Mouse (Mus musculus) hindbrain, embryonic 14.5 days (tissue): ENCODE data around the gene Zkscan5. TPM values are rescaled to one million over a fixed set of nuclear protein-coding genes. Genes with fewer than 3 reads are reported as not detected.

ENCODE experiments used
- ATAC-seq: fragments of 200-750 bp; cut with Nextera tagmentation; 2 replicates; pipeline ENCODE4 v1.8.0; 2017; ENCODE audit warnings: moderate number of reproducible peaks, mild to moderate bottlenecking, moderate TSS enrichment, moderate library complexity; ENCODE audit not compliant: low FRiP score
- DNase-seq: peaks from one replicate; pipeline ENCODE4 v3.0.0-alpha.2; 2015; ENCODE audit warnings: low spot score
- H3K27ac ChIP-seq: fragments of 300-500 bp; sonication (generic); 2 replicates; pipeline ENCODE4 v1.5.1; 2014; ENCODE audit warnings: mild to moderate bottlenecking, moderate library complexity
- H3K27me3 ChIP-seq: fragments of 300-500 bp; sonication (generic); 2 replicates; pipeline ENCODE4 v1.6.1; 2014; ENCODE audit warnings: mild to moderate bottlenecking, low read length, mixed read lengths; ENCODE audit not compliant: control insufficient read depth, insufficient read depth
- H3K36me3 ChIP-seq: fragments of 300-500 bp; sonication (generic); replicated peaks from 2 replicates; pipeline ENCODE4 v1.6.1; 2014; ENCODE audit not compliant: control insufficient read depth, insufficient read depth
- H3K4me1 ChIP-seq: fragments of 300-500 bp; sonication (generic); replicated peaks from 2 replicates; pipeline ENCODE4 v1.6.1; 2014; ENCODE audit warnings: antibody characterized with exemption, low read length, mixed read lengths; ENCODE audit not compliant: control insufficient read depth, insufficient read depth
- H3K4me2 ChIP-seq: fragments of 300-500 bp; sonication (generic); replicated peaks from 2 replicates; pipeline ENCODE4 v1.6.1; 2014; ENCODE audit warnings: mild to moderate bottlenecking, moderate library complexity
- H3K4me3 ChIP-seq: fragments of 300-500 bp; sonication (generic); replicated peaks from 2 replicates; pipeline ENCODE4 v1.5.1; 2014; ENCODE audit warnings: mild to moderate bottlenecking, low read length
- H3K9ac ChIP-seq: fragments of 300-500 bp; sonication (generic); 2 replicates; pipeline ENCODE4 v1.6.1; 2014
- H3K9me3 ChIP-seq: fragments of 300-500 bp; sonication (generic); 2 replicates; pipeline ENCODE4 v1.6.1; 2016; ENCODE audit warnings: low read length; ENCODE audit not compliant: control insufficient read depth
- WGBS: fragments of 180-500 bp; shearing (Covaris S2); extraction: QIAGEN DNeasy Blood & Tissue Kit; methylation state at CpG from one replicate; pipeline ENCODE4 v1.1.7; 2014; 5-methylcytosine and 5-hydroxymethylcytosine counted together
- polyA plus RNA-seq: library from polyadenylated mRNA; unstranded; fragments of >200 nt; fragmentation: Nextera tagmentation; extraction: Ambion mirVana; gene quantifications from 2 replicates; pipeline ENCODE4 v1.2.1, GENCODE M21; 2014

Gene Zkscan5
- polyA plus RNA-seq, 1 experiment from 2014 or later: 12.0 TPM

- H3K4me3 ChIP-seq: peak overlapping the region; percentile 82
- H3K4me2 ChIP-seq: peak overlapping the region; percentile 74
- H3K36me3 ChIP-seq: peaks cover 49% of the 10 kb centered on the region
- 60% methylated on average over 5 of the region's 5 CpGs for WGBS
- no peak overlapping the region for H3K27ac ChIP-seq
- no peaks in the 10 kb centered on the region for H3K9me3 ChIP-seq
- no peaks in the 10 kb centered on the region for H3K27me3 ChIP-seq
- H3K9ac ChIP-seq: peak overlapping the region; percentile 93
- ATAC-seq: no peak
- no peak for DNase-seq
- H3K4me1 ChIP-seq: peaks cover 18% of the 10 kb centered on the region
Measured at GRCm38 (mm10) chr5:145190373-145190772, 14.0 kb upstream of the Zkscan5 start.

- H3K9ac ChIP-seq: peak overlapping the region; percentile 93
- peak; percentile 93 for DNase-seq
- under 1% methylated on average over 41 of the region's 41 CpGs for WGBS
- H3K9me3 ChIP-seq: no peaks in the 10 kb centered on the region
- peaks cover 18% of the 10 kb centered on the region for H3K4me1 ChIP-seq
- H3K27me3 ChIP-seq: no peaks in the 10 kb centered on the region
- H3K27ac ChIP-seq: peak overlapping the region; percentile 88
- peak overlapping the region; percentile 82 for H3K4me3 ChIP-seq
- peak overlapping the region; percentile 74 for H3K4me2 ChIP-seq
- peaks cover 49% of the 10 kb centered on the region for H3K36me3 ChIP-seq
- peak; percentile 90 for ATAC-seq
Measured at GRCm38 (mm10) chr5:145190875-145191798, 13.2 kb upstream of the Zkscan5 start.

GRCm38 (mm10) chr5:145191962-145192361 lies 12.4 kb upstream of the Zkscan5 start, which contains the start of gene Atp5j2:
Gene Atp5j2, minus strand, starts transcription at chr5:145192062.
- peak within 1 kb of the TSS; percentile 93 for H3K9ac ChIP-seq
- peaks cover 18% of the 10 kb centered on the region for H3K4me1 ChIP-seq
- peak within 1 kb of the TSS; percentile 74 for H3K4me2 ChIP-seq
- no peaks in the 10 kb centered on the region for H3K27me3 ChIP-seq
- no peak for ATAC-seq
- 89% methylated on average over 2 of the region's 2 CpGs for WGBS
- no peaks in the 10 kb centered on the region for H3K9me3 ChIP-seq
- peak within 1 kb of the TSS; percentile 82 for H3K4me3 ChIP-seq
- DNase-seq: no peak
- H3K27ac ChIP-seq: peak within 1 kb of the TSS; percentile 88
- peaks cover 47% of the 10 kb centered on the region for H3K36me3 ChIP-seq

- Histone ChIP-seq H3K36me3 (peaks cover 19% of the 10 kb centered on the region), H3K27ac (no peak overlapping the region), H3K9ac (no peak overlapping the region), H3K4me3 (peak overlapping the region; percentile 48; the same call in 1 of the 2 replicates), H3K4me2 (peak overlapping the region; percentile 77), H3K4me1 (peaks cover 17% of the 10 kb centered on the region), H3K27me3 (no peaks in the 10 kb centered on the region), H3K9me3 (no peaks in the 10 kb centered on the region)
- ATAC-seq: no peak
- WGBS: 80% methylated on average over 7 of the region's 7 CpGs
- no peak for DNase-seq
Measured at GRCm38 (mm10) chr5:145200387-145200786, 4.0 kb upstream of the Zkscan5 start.

- Histone ChIP-seq H3K36me3 (peaks cover 9% of the 10 kb centered on the region), H3K4me1 (peaks cover 24% of the 10 kb centered on the region), H3K27me3 (no peaks in the 10 kb centered on the region), H3K27ac (peak within 1 kb of the TSS; percentile 24; the same call in 1 of the 2 replicates), H3K4me2 (peak within 1 kb of the TSS; percentile 77), H3K9ac (peak within 1 kb of the TSS; percentile 72), H3K9me3 (no peaks in the 10 kb centered on the region), H3K4me3 (peak within 1 kb of the TSS; percentile 48)
- WGBS: 2% methylated on average over 37 of the region's 37 CpGs
- peak; percentile 15; the same call in 1 of the 2 replicates for ATAC-seq
- peak; percentile 88 for DNase-seq
Measured at GRCm38 (mm10) chr5:145201321-145201991, 2.9 kb upstream of the Zkscan5 start, which contains the start of gene Zkscan14. Gene Zkscan14, minus strand, starts transcription at chr5:145201868.

GRCm38 (mm10) chr5:145202446-145202845 lies 1.9 kb upstream of the Zkscan5 start:
- H3K27me3 ChIP-seq: no peaks in the 10 kb centered on the region
- 50% methylated on average over 3 of the region's 3 CpGs for WGBS
- no peak for ATAC-seq

GRCm38 (mm10) chr5:145205041-145205440 lies 679 bp downstream of the Zkscan5 start:
- H3K27ac ChIP-seq: no peak overlapping the region
- ATAC-seq: no peak

More at GRCm38 (mm10) chr5:145202446-145202845, 1.9 kb upstream of the Zkscan5 start:
- no peaks in the 10 kb centered on the region for H3K9me3 ChIP-seq
- no peak overlapping the region for H3K4me2 ChIP-seq
- no peak overlapping the region for H3K27ac ChIP-seq
- H3K4me1 ChIP-seq: peaks cover 24% of the 10 kb centered on the region
- no peak for DNase-seq
- H3K36me3 ChIP-seq: peaks cover 3% of the 10 kb centered on the region
- no peak overlapping the region for H3K9ac ChIP-seq
- H3K4me3 ChIP-seq: no peak overlapping the region

GRCm38 (mm10) chr5:145207385-145207784 lies 3.0 kb downstream of the Zkscan5 start:
- H3K36me3 ChIP-seq: peaks cover 37% of the 10 kb centered on the region
- WGBS: 96% methylated on average over 6 of the region's 6 CpGs
- ATAC-seq (no peak), DNase-seq (no peak)
- H3K27me3 ChIP-seq: no peaks in the 10 kb centered on the region
- no peaks in the 10 kb centered on the region for H3K9me3 ChIP-seq
- peaks cover 12% of the 10 kb centered on the region for H3K4me1 ChIP-seq
- no peak overlapping the region for H3K4me3 ChIP-seq
- H3K9ac ChIP-seq: no peak overlapping the region
- no peak overlapping the region for H3K27ac ChIP-seq
- H3K4me2 ChIP-seq: no peak overlapping the region

More at GRCm38 (mm10) chr5:145205041-145205440, 679 bp downstream of the Zkscan5 start:
- WGBS: 24% methylated on average over 9 of the region's 9 CpGs
- Histone ChIP-seq H3K27me3 (no peaks in the 10 kb centered on the region), H3K9me3 (no peaks in the 10 kb centered on the region), H3K4me2 (peak overlapping the region; percentile 66), H3K9ac (peak overlapping the region; percentile 58), H3K36me3 (peaks cover 13% of the 10 kb centered on the region), H3K4me3 (peak overlapping the region; percentile 51), H3K4me1 (peaks cover 24% of the 10 kb centered on the region)
- DNase-seq: no peak

GRCm38 (mm10) chr5:145207954-145208353 lies 3.6 kb downstream of the Zkscan5 start:
- H3K4me1 ChIP-seq: peaks cover 12% of the 10 kb centered on the region
- H3K27ac ChIP-seq: no peak overlapping the region
- no peak overlapping the region for H3K9ac ChIP-seq
- no peak for DNase-seq
- no peaks in the 10 kb centered on the region for H3K27me3 ChIP-seq
- H3K4me3 ChIP-seq: no peak overlapping the region
- 90% methylated on average over 5 of the region's 6 CpGs for WGBS
- no peaks in the 10 kb centered on the region for H3K9me3 ChIP-seq
- no peak overlapping the region for H3K4me2 ChIP-seq
- ATAC-seq: no peak
- peaks cover 42% of the 10 kb centered on the region for H3K36me3 ChIP-seq
